Mouse (Mus musculus): ENCODE results near the gene Tspan15.

Tspan15 gene

GRCm38 (mm10) chr10:62190821-62191220, 40.2 kb downstream of the Tspan15 start:
- DNase-seq (ENCODE audit: low spot score in 2 of 2) = no peak

DNA sequence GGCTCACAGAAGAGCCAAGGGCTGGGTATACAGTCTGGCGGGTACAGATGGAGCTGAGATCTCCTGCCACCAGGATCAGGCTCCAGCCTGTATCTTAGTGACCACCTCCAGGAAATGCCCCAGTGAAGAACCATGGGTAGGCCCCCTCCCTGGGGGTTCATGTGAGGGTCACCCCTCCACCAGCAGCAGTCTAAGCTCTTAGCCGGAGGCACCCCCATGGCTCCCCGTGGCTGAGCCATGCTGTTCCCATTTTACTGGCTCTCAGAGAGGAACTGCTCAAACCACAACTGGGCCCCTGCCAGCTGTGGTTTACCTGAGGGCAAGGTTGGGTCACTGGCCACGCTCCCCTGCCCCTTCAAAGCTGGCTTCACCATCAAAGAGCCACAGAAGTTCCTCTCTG, 41.1 kb downstream of the Tspan15 start:
- no peak for DNase-seq (ENCODE audit: low spot score in 2 of 2)

- no peak for DNase-seq (ENCODE audit: low spot score in 2 of 2)
These were observed 41.7 kb downstream of the Tspan15 start for GRCm38 (mm10) chr10:62189303-62189702.

GRCm38 (mm10) chr10:62186882-62187281, 44.2 kb downstream of the Tspan15 start:
- DNase-seq (ENCODE audit: low spot score in 2 of 2) = peak; percentile 88 to 90

- peak; percentile 98 to 99 for DNase-seq (ENCODE audit: low spot score in 2 of 2)
These were observed 48.0 kb downstream of the Tspan15 start for GRCm38 (mm10) chr10:62183053-62183452.

- no peak for DNase-seq (ENCODE audit: low spot score in 2 of 2)
These were observed 48.5 kb downstream of the Tspan15 start for GRCm38 (mm10) chr10:62182471-62183014.

GRCm38 (mm10) chr10:62181701-62182100, 49.4 kb downstream of the Tspan15 start:
- no peak for DNase-seq (ENCODE audit: low spot score in 2 of 2)

- no peak for DNase-seq (ENCODE audit: low spot score in 2 of 2)
These were observed 51.1 kb downstream of the Tspan15 start for GRCm38 (mm10) chr10:62179944-62180343.

- no peak for DNase-seq (ENCODE audit: low spot score in 2 of 2)
These were observed 56.3 kb downstream of the Tspan15 start for GRCm38 (mm10) chr10:62174533-62175313.

GRCm38 (mm10) chr10:62173941-62174448, 57.1 kb downstream of the Tspan15 start:
- DNase-seq (ENCODE audit: low spot score in 2 of 2) = no peak

DNA sequence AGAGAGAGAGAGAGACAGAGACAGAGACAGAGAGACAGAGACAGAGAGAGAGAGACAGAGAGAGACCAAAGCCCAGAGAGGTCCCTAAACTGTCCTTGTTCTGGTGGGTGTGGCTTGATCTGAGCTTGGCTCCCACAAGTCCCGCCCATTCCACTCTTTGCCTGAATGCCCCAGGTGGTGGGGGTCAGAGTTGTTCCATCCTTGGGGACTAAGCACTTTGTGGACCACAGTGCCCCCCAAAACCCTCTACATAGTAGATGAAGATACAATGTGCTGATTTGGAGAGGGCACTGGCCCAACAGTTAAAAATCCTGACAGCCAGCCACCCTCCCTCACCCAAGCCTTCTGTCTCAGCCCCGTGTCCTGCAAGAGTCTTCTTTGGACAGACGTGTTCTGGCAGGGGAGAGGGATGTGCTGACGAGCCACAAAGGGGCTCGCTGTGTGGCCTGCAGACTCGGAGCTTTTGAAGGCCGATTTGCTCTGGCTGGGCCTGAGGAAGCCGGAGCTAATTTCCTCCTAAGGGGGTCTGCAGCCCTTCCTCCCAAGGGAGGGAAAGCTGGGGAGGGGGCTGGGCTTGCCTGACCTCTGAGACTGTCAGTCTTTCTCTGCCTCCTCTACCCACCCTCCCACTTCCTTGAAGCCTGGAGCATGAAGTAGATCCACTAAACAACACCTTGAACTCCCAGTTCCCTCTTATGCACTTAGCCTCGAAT, 58.1 kb downstream of the Tspan15 start:
- DNase-seq (ENCODE audit: low spot score in 2 of 2) = no peak

DNA sequence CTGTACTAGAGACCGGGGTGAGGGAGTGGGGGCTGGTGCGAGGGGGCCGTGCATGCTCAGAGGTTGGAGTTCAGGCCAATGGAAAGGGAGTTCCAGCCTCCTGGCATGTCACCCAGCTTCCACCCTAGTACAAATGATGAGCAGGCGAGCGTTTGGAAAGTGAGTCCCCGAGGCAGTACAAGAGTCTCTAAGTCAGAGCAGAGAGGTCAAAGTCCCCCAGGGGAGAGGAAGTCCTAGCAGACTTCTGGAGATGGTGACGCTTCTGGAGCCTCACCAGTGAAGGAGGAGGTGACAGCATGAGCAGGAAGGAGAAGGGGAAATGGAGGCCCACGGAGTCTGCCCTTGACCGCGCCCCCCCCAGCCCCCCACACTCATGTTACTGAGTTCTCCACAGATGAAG, 68.6 kb downstream of the Tspan15 start:
- no peak for DNase-seq (ENCODE audit: low spot score in 2 of 2)

DNA sequence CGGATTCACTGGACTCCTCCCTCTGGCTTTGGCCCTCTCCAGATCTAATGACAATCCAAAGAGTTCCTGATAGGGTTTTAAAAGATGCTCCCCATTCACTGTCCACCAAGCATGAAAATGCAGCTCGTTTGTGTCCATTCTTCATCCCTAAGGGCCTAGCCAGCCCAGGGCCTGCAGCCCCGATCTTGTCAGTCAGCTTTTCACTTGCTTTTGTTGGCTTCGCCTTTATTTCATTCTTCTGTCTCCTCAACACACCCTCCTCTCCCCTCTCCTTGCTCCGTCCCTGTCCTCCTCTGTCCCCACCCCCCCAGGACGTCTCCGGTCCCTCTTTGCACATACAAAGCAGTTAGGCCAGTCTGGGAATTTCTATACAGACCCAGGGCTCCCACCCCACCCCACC, 81.1 kb downstream of the Tspan15 start:
- DNase-seq (ENCODE audit: low spot score in 2 of 2) = no peak

GRCm38 (mm10) chr10:62147466-62148248, 83.4 kb downstream of the Tspan15 start:
- no peak for DNase-seq (ENCODE audit: low spot score in 2 of 2)

GRCm38 (mm10) chr10:62145957-62146356, 85.1 kb downstream of the Tspan15 start:
- DNase-seq (ENCODE audit: low spot score in 2 of 2) = no peak

DNA sequence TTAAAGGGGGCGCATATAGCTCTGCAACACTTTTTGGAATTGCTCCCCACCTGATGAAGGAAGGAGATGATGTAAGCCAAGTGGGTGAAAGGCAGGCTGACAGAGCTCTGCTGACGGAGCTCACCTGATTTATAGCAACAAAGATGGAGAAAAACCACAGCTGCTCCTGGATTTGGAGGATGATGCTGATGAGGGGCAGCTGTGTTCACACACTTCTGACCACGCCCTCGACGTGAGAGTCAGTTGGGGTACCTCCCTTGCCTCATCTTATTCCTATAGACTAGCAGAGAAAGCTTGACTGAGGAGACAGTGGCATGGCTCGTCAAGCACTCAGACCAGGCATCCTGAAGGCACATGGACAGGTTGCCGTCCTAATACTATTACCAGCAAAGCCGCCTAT, 87.2 kb downstream of the Tspan15 start, which contains the start of gene Fam241b:
TSS of gene Fam241b (minus strand) at position 101 of the 400 bp plus-strand sequence.
- no peak for DNase-seq (ENCODE audit: low spot score in 2 of 2)

DNA sequence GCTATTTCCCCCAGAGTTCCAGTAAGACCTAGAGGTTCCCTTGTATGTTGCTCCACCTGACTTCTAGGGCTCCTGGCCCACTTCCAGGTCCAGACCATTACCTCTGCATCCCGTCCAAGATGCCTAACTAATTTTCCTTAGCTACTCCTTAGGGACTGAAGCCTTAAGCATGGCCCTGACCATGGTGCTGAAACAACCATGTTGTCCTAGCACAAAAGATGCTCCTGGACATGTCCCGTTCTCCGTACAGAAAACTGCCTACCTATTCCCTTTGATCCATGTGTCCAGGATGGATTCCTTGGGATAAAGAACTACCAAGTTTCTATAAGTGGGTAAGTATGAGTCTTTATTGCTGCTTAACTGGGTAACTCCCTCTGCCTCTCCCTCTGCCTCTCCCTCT, 93.0 kb downstream of the Tspan15 start:
- no peak for DNase-seq (ENCODE audit: low spot score in 2 of 2)

GRCm38 (mm10) chr10:62137150-62137549, 93.9 kb downstream of the Tspan15 start:
- no peak for DNase-seq (ENCODE audit: low spot score in 2 of 2)

DNA sequence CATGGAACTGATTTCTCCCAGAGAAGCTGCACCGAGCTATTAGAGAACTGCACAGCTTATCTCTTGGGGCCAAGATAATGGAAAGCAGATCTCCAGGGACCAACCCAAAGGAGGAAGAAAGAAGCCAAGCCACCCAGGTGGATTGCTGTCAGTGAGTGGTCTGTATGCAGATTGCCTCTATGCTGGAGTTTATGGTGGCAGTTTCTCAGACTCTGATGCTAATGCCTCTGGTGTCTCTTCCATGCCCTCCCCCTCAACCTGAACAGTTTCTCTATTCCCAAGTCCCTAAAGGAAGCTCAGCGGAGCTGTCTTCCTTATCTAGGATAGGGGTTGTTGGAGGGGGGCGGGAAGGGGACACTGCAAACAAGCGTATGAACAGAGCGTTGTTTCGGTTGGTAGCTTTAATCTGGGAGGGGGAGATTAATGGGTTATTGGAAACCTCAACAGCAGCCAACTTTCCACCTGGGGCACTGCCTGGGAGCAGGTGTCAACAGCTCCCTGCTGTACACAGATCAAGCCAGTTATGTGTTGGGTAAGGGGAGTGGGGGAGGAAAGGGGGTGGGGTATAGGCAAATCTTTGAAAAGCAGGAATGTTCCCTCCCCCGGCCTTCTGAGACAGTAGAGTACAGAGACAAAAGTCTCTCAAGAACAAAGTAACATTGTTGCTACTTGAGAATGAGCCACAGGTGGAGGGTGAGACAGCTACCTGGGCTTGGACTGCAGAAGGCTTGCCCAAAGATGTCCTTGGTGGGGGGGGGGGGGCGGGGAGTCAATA, 95.2 kb downstream of the Tspan15 start:
- DNase-seq (ENCODE audit: low spot score in 2 of 2) = no peak

All from cerebellum, postnatal 4 days (tissue).